Mouse (Mus musculus) lung, postnatal 10 days (tissue): ENCODE measurements around the gene Pygb.

Experiments used
- DNase-seq: peaks from one replicate; pipeline ENCODE4 v3.0.0; 2021

Pygb gene

DNA sequence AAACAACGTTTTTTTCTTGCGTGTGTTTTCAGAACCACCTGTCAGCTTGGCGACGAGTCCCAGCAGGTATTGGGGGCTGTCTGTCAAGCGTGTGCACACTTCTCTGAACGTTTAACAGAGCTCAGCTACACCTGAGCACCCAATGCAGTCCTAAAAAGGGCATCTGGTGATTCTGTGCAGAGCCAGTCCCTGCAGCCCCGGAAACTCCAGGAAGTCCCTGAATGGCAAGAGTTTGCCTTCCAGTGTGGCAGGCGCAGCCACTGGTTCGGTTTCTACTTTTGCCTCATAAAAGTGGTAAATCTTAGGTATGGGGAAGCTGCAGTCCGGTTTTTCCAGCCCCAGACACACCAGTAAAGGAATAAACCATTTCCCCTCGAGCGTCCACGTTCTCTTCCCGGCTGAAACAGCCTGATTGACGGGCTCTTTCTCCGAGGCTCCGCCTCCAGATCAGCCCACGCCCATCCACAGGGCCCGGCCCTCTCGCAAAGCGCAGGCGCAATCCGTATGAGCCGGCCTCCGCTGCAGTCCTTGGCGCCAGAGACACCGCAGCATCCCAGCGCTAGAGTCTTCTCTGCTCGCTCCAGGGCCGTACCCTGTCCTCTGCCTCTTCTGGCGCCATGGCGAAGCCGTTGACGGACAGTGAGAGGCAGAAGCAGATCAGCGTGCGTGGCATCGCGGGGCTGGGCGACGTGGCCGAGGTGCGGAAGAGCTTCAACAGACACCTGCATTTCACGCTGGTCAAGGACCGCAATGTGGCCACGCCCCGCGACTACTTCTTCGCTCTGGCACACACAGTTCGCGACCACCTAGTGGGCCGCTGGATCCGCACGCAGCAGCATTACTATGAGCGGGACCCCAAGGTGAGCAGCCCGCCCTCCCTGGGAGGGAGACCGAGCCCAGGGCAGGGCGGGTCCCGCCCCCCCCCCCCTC is at the start of gene Pygb:
Gene Pygb (plus strand): TSS at position 485 of the 930 bp plus-strand sequence.
- peak; percentile 91 for DNase-seq

- no peak for DNase-seq
These were observed 48.7 kb upstream of the Pygb start for GRCm38 (mm10) chr2:150737881-150738280.

DNA sequence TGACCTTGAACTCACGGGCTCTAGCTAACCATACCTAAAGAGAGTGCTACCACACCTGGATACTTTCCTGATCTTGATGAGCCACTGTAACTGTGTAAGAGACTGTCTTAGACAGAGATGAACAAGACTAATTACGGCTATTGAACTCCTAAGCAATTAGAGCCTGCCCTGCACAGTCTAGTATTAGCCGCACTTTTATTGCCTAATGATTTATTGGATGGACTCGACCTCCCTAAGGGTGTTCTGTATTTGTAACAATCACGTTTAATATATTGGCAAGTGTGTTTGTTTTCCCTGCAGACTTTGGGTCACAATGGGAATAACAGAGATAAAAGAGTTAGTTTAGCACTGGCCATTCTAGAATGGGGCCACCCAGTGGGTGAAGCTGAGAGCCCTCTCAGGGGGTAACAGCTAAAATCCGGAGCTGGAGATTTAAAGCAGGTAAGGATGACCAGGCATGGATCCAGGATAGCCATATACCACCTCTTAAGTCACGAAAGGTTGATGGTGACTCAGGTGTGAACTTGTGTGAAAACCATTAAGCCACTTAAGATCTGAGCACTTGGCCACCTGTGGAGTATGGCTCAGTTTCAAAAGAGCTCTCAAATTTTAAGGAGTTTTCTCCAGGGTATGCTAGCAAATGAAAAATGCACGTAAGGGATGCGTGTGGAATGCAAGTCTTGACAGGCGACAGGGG is 46.2 kb upstream of the Pygb start:
- no peak for DNase-seq

DNA sequence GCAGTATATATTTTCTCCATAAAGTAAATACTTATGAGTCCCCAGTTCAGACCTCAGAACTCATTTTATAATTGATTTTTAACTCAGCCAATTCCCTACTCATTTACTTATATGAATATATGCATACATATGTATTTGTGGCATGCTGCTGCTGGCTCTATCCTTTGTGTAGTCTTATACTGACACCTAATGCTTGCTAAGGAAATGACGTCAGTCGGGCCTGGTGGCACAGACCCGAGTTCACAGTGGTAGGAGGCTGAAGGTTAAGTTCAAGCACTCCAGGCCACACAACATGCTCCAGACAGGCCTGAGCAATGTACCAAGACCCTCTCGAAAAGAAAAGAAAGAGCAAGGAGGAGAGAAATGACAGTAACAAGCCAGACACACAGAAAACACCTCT is 45.1 kb upstream of the Pygb start:
- DNase-seq = no peak

DNA sequence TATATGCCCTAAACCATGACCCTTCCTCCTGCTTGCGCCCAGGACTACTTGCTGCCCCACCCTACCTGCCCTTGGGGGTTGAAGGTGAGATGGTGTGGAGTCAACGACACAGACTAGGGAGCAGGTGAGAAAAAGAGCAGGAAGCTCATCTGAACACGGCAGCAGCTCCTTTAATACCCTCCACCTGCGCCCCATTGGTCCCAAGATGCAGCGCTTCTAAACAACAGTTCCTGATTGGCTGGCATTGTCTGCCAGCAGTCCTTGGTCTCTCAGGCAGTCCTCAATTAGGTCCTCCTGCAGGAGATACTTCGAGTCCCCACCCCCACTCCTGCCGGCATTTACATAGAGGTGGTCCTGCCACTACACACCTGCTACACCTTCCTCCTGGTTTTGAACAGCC is 41.5 kb upstream of the Pygb start:
- DNase-seq = no peak

GRCm38 (mm10) chr2:150748854-150749253 is 37.7 kb upstream of the Pygb start, which contains the start of gene Entpd6:
Gene Entpd6, plus strand, starts transcription at chr2:150749042.
- DNase-seq = peak; percentile 96

DNA sequence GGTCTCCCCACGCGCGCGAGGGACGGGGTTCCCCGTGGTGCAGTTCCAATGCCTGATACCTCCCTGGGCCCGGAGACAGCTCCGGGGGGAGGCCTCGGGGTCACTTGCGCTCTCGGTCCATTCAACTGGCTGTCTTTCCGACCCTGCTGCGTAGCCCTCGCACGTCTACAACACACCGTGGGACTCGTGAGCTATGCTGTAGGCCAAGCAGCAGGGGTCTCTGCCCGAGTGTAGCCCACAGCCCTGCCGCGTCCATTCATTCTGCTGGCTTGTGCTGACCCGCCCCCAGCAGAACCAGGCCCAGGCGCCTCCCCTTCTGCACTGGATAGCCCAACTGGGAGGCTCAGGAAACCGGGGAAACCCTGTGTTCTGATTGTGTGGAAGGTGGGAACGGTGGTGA is 37.3 kb upstream of the Pygb start:
- DNase-seq = peak; percentile 55

- peak; percentile 42 for DNase-seq
These were observed 36.2 kb upstream of the Pygb start for GRCm38 (mm10) chr2:150750129-150750979.

DNA sequence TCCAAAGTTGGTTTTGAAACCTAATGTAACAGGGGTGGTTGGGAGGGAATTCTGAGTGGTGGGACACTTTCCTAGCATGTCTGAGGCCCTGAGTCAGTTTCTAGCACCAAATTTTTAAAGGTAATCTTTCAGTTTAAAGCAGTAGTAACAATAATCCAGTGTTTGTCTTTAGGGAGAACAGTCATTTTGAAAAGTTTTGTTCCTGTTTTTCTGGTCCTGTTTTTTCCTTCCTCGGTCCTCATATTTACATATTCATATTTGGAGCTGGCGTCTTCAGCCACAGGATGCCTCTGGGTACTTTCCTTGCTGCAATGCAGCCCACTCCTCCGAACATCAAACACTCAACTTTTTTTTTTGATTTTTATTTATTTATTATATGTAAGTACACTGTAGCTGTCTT is 31.5 kb upstream of the Pygb start:
- no peak for DNase-seq

- DNase-seq = no peak
These were observed 25.1 kb upstream of the Pygb start for GRCm38 (mm10) chr2:150761476-150761875.

- DNase-seq = no peak
These were observed 20.9 kb upstream of the Pygb start for GRCm38 (mm10) chr2:150765619-150766018.

DNA sequence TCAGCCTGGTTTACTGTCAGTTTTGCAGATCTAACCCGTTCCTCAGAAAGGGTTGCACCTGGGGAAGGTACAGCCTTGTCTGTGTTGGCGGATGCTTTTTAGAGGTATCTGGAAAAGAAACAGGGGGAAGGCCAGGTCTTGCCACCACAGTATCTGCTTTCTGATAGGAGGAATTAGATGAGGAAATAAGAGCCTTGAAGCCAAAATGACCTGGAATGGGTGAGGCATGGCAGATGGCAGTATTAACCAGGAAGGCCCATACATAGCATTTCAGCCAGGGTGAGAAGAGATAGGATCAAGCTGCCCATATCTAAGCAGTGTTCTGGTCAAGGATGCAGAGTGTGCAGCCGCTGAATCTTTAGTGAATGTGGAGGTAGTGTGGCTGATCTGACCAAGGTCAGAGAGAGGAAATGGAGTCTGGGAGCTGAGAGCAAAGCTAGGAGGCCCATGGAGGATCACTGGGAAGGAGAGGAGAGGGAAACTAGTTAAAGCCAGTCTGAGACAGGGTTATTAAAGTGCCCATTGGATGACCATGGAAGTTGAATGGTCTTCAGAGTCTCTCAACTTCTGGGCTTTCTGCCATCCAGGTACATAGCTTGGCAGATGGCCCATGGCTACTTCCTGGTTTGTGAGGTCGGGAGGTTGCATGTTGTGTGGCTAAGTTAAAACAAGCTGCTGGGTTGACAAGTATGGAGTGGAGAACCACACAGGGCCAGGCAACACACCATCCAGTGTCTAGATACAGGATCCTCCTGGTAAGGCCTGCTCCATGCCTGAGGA is 20.3 kb upstream of the Pygb start:
- peak; percentile 73 for DNase-seq

DNA sequence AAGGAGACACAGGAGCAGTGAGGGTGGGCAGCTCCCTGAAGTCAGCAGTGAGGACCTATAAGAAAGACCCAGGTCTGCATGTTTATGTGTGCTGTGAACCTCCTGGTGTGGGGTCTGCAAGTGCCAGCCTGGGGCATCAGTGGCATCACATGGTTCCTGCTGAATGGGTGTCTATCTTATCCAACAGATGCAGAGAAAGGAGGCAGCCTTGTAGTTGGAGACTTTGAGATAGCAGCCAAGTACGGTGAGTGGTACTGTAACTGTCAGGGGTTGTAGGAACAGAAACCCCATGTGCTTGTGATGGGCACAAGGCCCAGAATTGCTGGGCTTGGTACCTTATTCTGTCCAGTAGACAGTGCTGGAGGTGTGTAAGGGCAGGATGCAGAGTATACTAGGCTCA is 17.9 kb upstream of the Pygb start:
- DNase-seq = no peak

DNA sequence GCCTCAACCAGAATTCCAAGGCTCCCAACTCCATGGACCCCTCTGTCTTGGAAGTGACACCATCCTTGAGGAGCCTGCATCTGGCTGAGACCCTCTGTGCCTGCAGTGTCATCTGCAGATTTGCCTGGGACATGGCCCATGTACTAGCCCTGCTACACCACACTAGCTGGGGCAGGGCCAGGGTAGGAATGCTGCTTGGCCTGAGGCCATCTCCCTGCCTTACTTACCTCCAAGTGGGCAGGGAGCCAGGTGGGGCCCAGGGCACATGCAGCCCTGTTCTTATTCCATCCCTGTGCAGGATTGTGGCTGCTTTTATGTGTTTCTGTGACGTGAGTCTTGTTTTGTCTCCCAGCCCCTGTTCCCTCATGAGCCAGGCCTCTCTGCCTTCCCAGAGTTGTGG is 15.8 kb upstream of the Pygb start:
- DNase-seq = peak; percentile 82

DNA sequence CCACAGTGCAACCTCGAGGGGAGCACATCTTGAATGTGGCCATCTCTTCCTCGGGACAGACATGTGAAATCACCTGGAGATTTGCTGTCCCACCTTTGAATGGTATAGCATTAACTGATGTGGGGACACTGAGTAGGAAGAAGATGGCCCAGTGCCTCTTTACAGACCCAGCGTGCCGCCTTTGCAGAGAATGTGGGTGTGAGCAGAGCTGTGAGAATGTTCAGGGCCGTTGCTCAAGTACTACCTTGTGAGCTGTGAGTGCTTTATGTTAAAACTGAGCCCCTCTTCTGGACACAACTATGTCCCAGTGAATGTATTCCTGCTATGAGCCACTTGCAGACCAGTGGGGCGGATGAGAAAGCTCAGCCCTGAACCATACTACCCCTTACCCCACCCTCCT is 15.4 kb upstream of the Pygb start:
- no peak for DNase-seq

- peak; percentile 32 for DNase-seq
These were observed 14.5 kb upstream of the Pygb start for GRCm38 (mm10) chr2:150771996-150772395.

- DNase-seq = no peak
These were observed 13.9 kb upstream of the Pygb start for GRCm38 (mm10) chr2:150772466-150773119.

- DNase-seq = no peak
These were observed 3.7 kb upstream of the Pygb start for GRCm38 (mm10) chr2:150782801-150783200.

DNA sequence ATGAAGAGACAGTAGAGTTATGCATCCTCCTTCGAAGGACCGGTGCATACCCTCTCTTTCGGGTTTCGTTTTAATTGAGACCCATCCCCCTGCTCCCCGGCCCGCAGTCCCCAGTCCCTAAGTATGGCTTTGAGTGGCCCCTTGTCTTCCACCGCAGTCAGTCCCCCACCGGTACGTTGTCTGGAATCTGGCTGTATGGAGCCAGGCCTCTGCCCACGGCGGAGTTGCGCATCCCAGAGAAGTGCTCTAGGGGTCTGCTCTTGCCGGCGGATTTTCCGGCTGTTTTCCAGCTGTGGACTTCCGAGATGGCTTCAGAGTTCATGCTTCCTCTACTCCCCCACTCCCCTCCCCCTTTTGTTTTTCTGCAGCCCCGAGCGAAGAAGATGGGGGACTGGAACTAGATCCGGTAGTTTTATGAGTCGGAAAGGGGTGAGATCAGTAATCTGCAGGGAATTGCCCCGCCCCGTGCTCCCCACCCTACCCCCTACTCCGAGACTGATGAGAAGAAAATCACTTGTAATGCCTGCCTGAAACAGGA is 768 bp downstream of the Pygb start:
- peak; percentile 29 for DNase-seq

- DNase-seq = peak; percentile 89
These were observed 2.4 kb downstream of the Pygb start for GRCm38 (mm10) chr2:150788768-150789550.

DNA sequence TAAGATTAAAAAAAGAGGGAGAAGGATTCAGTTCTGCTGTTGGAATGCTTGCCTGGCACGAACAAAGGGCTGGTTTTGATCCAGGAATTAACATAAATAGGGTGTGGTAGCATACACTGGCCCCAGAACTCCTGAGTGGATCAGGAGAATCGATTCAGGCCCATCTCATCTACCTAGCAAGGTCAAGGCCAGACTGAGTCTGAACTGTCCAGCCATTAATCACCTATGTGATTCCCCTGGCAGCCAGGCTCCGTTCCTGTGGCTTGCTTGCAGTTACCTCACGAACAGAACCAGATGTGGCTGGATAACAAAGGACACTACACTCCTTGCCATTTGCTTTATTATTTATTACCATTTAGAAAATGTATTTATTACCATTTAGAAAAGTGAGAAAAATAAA is 6.8 kb downstream of the Pygb start:
- DNase-seq = no peak
